Mouse (Mus musculus): ENCODE measurements around the gene Mvk. TPM values are rescaled to one million over a fixed set of nuclear protein-coding genes. Genes with fewer than 3 reads are reported as not detected.

Mvk gene
- polyA plus RNA-seq (2017; shearing (Covaris generic)) = 34.3 TPM

GRCm38 (mm10) chr5:114443566-114444367 lies at the start of gene Mvk, which contains the start of gene Mmab:
Mvk (plus strand) TSS chr5:114444269.
Mmab (minus strand) TSS chr5:114444060.

Other genes starting within 250 kb of the Mvk start
- not detected for gene Foxn4, start 170.5 kb upstream of the Mvk start, polyA plus RNA-seq (2017; shearing (Covaris generic))
- 0.96 TPM for gene Myo1h, start 155.1 kb upstream of the Mvk start, polyA plus RNA-seq (2017; shearing (Covaris generic))
- gene Kctd10, start 63.8 kb upstream of the Mvk start, polyA plus RNA-seq (2017; shearing (Covaris generic)) = 217 TPM
- gene Ube3b, start 63.7 kb upstream of the Mvk start, polyA plus RNA-seq (2017; shearing (Covaris generic)) = 60.5 TPM
- 11.8 TPM for gene Mmab, start 209 bp upstream of the Mvk start, polyA plus RNA-seq (2017; shearing (Covaris generic))
- gene Fam222a, start 123.7 kb downstream of the Mvk start, polyA plus RNA-seq (2017; shearing (Covaris generic)) = 4.7 TPM
- 0.63 TPM for gene Trpv4, start 214.2 kb downstream of the Mvk start, polyA plus RNA-seq (2017; shearing (Covaris generic))
- 238 TPM for gene Gltp, start 246.7 kb downstream of the Mvk start, polyA plus RNA-seq (2017; shearing (Covaris generic))

Data from naive thymus-derived CD4-positive, alpha-beta T cell, adult 5 months (primary cell).